Mouse (Mus musculus) lung, postnatal 0 days (tissue): ENCODE results near the gene Rxfp2. TPM values are rescaled to one million over a fixed set of nuclear protein-coding genes. Genes with fewer than 3 reads are reported as not detected.

ENCODE experiments used
- ATAC-seq: fragments of 200-750 bp; cut with Nextera tagmentation; 2 replicates; pipeline ENCODE4 v1.8.0; 2017; ENCODE audit warnings: moderate library complexity
- DNase-seq: peaks from one replicate; pipeline ENCODE4 v3.0.0-alpha.2; 2016; ENCODE audit warnings: low spot score
- H3K27ac ChIP-seq: fragments of 300-500 bp; sonication (generic); 2 replicates; pipeline ENCODE4 v1.5.1; 2014; ENCODE audit warnings: antibody characterized with exemption, mild to moderate bottlenecking, low read length, mixed read lengths
- H3K27me3 ChIP-seq: fragments of 300-500 bp; sonication (generic); replicated peaks from 2 replicates; pipeline ENCODE4 v1.6.1; 2014; ENCODE audit warnings: low read length, mixed read lengths; ENCODE audit not compliant: insufficient read depth
- H3K36me3 ChIP-seq: fragments of 300-500 bp; sonication (generic); 2 replicates; pipeline ENCODE4 v1.6.1; 2014; ENCODE audit warnings: low read length, mixed read lengths; ENCODE audit not compliant: insufficient read depth
- H3K4me1 ChIP-seq: fragments of 300-500 bp; sonication (generic); 2 replicates; pipeline ENCODE4 v1.6.1; 2014; ENCODE audit warnings: antibody characterized with exemption, low read depth, low read length, mixed read lengths; ENCODE audit not compliant: insufficient read depth
- H3K4me2 ChIP-seq: fragments of 300-500 bp; sonication (generic); replicated peaks from 2 replicates; pipeline ENCODE4 v1.6.1; 2014; ENCODE audit warnings: low read depth, mild to moderate bottlenecking, low read length, moderate library complexity, mixed read lengths
- H3K4me3 ChIP-seq: fragments of 300-500 bp; sonication (generic); 2 replicates; pipeline ENCODE4 v1.5.1; 2014; ENCODE audit warnings: low read depth, low read length
- H3K9ac ChIP-seq: fragments of 300-500 bp; sonication (generic); replicated peaks from 2 replicates; pipeline ENCODE4 v1.6.1; 2014; ENCODE audit warnings: low read depth, mild to moderate bottlenecking
- H3K9me3 ChIP-seq: fragments of 300-500 bp; sonication (generic); 2 replicates; pipeline ENCODE4 v1.6.1; 2016; ENCODE audit warnings: low read length, mixed read lengths
- CTCF ChIP-seq: IDR thresholded peaks from 2 replicates; pipeline ENCODE4 v1.5.1; 2016; ENCODE audit warnings: antibody characterized with exemption, mild to moderate bottlenecking
- EP300 ChIP-seq: IDR thresholded peaks from 2 replicates; pipeline ENCODE4 v1.6.1; 2016; ENCODE audit warnings: antibody characterized with exemption, mild to moderate bottlenecking, control low read depth
- WGBS: fragments of 180-500 bp; shearing (Covaris S2); extraction: QIAGEN DNeasy Blood & Tissue Kit; methylation state at CpG from one replicate; pipeline ENCODE4 v1.1.7; 2014; 5-methylcytosine and 5-hydroxymethylcytosine counted together
- polyA plus RNA-seq: library from polyadenylated mRNA; unstranded; fragments of >200 nt; fragmentation: Nextera tagmentation; extraction: Ambion mirVana; gene quantifications from 2 replicates; pipeline ENCODE4 v1.2.1, GENCODE M21; 2015

The Rxfp2 gene
- polyA plus RNA-seq, 1 experiment from 2014 or later, result 0.58 TPM

- TF ChIP-seq CTCF (no peak), EP300 (no peak)
- Histone ChIP-seq H3K9me3 (no peaks in the 10 kb centered on the region), H3K4me2 (no peak overlapping the region), H3K27me3 (no peaks in the 10 kb centered on the region), H3K9ac (no peak overlapping the region), H3K4me1 (no peaks in the 10 kb centered on the region), H3K36me3 (no peaks in the 10 kb centered on the region), H3K27ac (no peak overlapping the region), H3K4me3 (no peak overlapping the region)
- DNase-seq (no peak), ATAC-seq (no peak)
- WGBS, result 53% methylated on average over 3 of the region's 3 CpGs
These were observed 13.2 kb downstream of the Rxfp2 start for GRCm38 (mm10) chr5:150031634-150032033.

- Histone ChIP-seq H3K36me3 (no peaks in the 10 kb centered on the region), H3K4me3 (no peak overlapping the region), H3K27me3 (no peaks in the 10 kb centered on the region), H3K9me3 (no peaks in the 10 kb centered on the region), H3K4me1 (no peaks in the 10 kb centered on the region), H3K27ac (no peak overlapping the region), H3K9ac (no peak overlapping the region), H3K4me2 (no peak overlapping the region)
- peak; percentile 32; the same call in 1 of the 2 replicates for ATAC-seq
- DNase-seq, result no peak
- WGBS, result 30% methylated on average over 3 of the region's 3 CpGs
- no peak for TF ChIP-seq EP300
- TF ChIP-seq CTCF, result no peak
These were observed 13.6 kb downstream of the Rxfp2 start for GRCm38 (mm10) chr5:150032075-150032492.

GRCm38 (mm10) chr5:150036286-150036685 lies 17.8 kb downstream of the Rxfp2 start:
- no peak overlapping the region for H3K4me2 ChIP-seq
- WGBS, result 72% methylated on average over 8 of the region's 8 CpGs
- H3K9me3 ChIP-seq, result no peaks in the 10 kb centered on the region
- H3K4me3 ChIP-seq, result no peak overlapping the region
- no peak for TF ChIP-seq CTCF
- TF ChIP-seq EP300, result no peak
- no peaks in the 10 kb centered on the region for H3K4me1 ChIP-seq
- H3K36me3 ChIP-seq, result no peaks in the 10 kb centered on the region
- ATAC-seq (no peak), DNase-seq (no peak)
- no peaks in the 10 kb centered on the region for H3K27me3 ChIP-seq
- H3K27ac ChIP-seq, result no peak overlapping the region
- H3K9ac ChIP-seq, result no peak overlapping the region

- Histone ChIP-seq H3K27me3 (no peaks in the 10 kb centered on the region), H3K4me2 (no peak overlapping the region), H3K27ac (no peak overlapping the region), H3K9me3 (no peaks in the 10 kb centered on the region), H3K4me1 (no peaks in the 10 kb centered on the region), H3K4me3 (no peak overlapping the region), H3K9ac (no peak overlapping the region), H3K36me3 (no peaks in the 10 kb centered on the region)
- no peak for DNase-seq
- WGBS, result 40% methylated on average over 4 of the region's 4 CpGs
- no peak for ATAC-seq
- TF ChIP-seq CTCF (no peak), EP300 (no peak)
These were observed 18.4 kb downstream of the Rxfp2 start for GRCm38 (mm10) chr5:150036918-150037317.

GRCm38 (mm10) chr5:150044533-150044932 lies 26.1 kb downstream of the Rxfp2 start:
- no peaks in the 10 kb centered on the region for H3K9me3 ChIP-seq
- TF ChIP-seq EP300 (no peak), CTCF (peak; percentile 28; the same call in 1 of the 2 replicates)
- no peak overlapping the region for H3K4me2 ChIP-seq
- H3K36me3 ChIP-seq, result no peaks in the 10 kb centered on the region
- DNase-seq (no peak), ATAC-seq (no peak)
- H3K4me3 ChIP-seq, result no peak overlapping the region
- 51% methylated on average over 2 of the region's 2 CpGs for WGBS
- H3K27me3 ChIP-seq, result no peaks in the 10 kb centered on the region
- H3K4me1 ChIP-seq, result no peaks in the 10 kb centered on the region
- H3K27ac ChIP-seq, result no peak overlapping the region
- H3K9ac ChIP-seq, result no peak overlapping the region

- TF ChIP-seq CTCF (no peak), EP300 (no peak)
- Histone ChIP-seq H3K4me1 (no peaks in the 10 kb centered on the region), H3K9me3 (no peaks in the 10 kb centered on the region), H3K9ac (no peak overlapping the region), H3K27me3 (no peaks in the 10 kb centered on the region), H3K36me3 (no peaks in the 10 kb centered on the region), H3K27ac (no peak overlapping the region), H3K4me3 (no peak overlapping the region), H3K4me2 (no peak overlapping the region)
- 58% methylated on average over 15 of the region's 15 CpGs for WGBS
- ATAC-seq (no peak), DNase-seq (no peak)
These were observed 28.0 kb downstream of the Rxfp2 start for GRCm38 (mm10) chr5:150046438-150046837.

GRCm38 (mm10) chr5:150049946-150050345 lies 31.5 kb downstream of the Rxfp2 start:
- no peak overlapping the region for H3K27ac ChIP-seq
- no peak for DNase-seq
- H3K4me2 ChIP-seq, result no peak overlapping the region
- H3K27me3 ChIP-seq, result no peaks in the 10 kb centered on the region
- no peaks in the 10 kb centered on the region for H3K4me1 ChIP-seq
- H3K9ac ChIP-seq, result no peak overlapping the region
- no peak overlapping the region for H3K4me3 ChIP-seq
- H3K9me3 ChIP-seq, result no peaks in the 10 kb centered on the region
- no peak for ATAC-seq
- 51% methylated on average over 7 of the region's 7 CpGs for WGBS
- H3K36me3 ChIP-seq, result no peaks in the 10 kb centered on the region
- peak; percentile 63 for TF ChIP-seq CTCF
- no peak for TF ChIP-seq EP300
